Mouse (Mus musculus): ENCODE results near the gene Tom1l2.

- TF ChIP-seq CTCF (IDR thresholded peaks at IDR 0.05; ENCODE audit: low read depth, low read length) (no peak), POLR2A (IDR thresholded peaks at IDR 0.05; ENCODE audit: borderline replicate concordance, low read depth, low read length) (no peak)
These were observed 141.6 kb downstream of the Tom1l2 start for GRCm38 (mm10) chr11:60211152-60211551.

Measured in bone marrow macrophage, adult 2 months (primary cell).